Mouse (Mus musculus) heart, adult 2 months (tissue): Measurements from ENCODE around the gene Slc7a8. TPM values are rescaled to one million over a fixed set of nuclear protein-coding genes. Genes with fewer than 3 reads are reported as not detected.

Experiments used
- DNase-seq, 2 experiments: peaks; one replicate each; pipeline ENCODE4 v3.0.0; 2021
- H3K27ac ChIP-seq: fragments of 200-600 bp; 2 replicates; pipeline ENCODE4 v1.8.1; 2022
- H3K27me3 ChIP-seq: fragments of 200-500 bp; 2 replicates; pipeline ENCODE4 v1.6.1; 2012; ENCODE audit warnings: mild to moderate bottlenecking, low read length, inconsistent platforms, mixed read lengths; ENCODE audit not compliant: control insufficient read depth, insufficient read depth
- H3K36me3 ChIP-seq: fragments of 200-500 bp; 2 replicates; pipeline ENCODE4 v1.6.1; 2012; ENCODE audit warnings: low read length, inconsistent platforms; ENCODE audit not compliant: control insufficient read depth, insufficient read depth
- H3K4me1 ChIP-seq: fragments of 200-500 bp; 2 replicates; pipeline ENCODE4 v1.6.1; 2011; ENCODE audit warnings: low read length; ENCODE audit not compliant: control insufficient read depth, insufficient read depth
- H3K4me3 ChIP-seq: fragments of 200-600 bp; 2 replicates; pipeline ENCODE4 v1.8.1; 2022
- H3K79me2 ChIP-seq: fragments of 200-500 bp; replicated peaks from 2 replicates; pipeline ENCODE4 v1.6.1; 2012; ENCODE audit warnings: mild to moderate bottlenecking, inconsistent platforms, low read length, moderate library complexity, mixed read lengths; ENCODE audit not compliant: control insufficient read depth, insufficient read depth
- H3K9ac ChIP-seq: fragments of 200-500 bp; 2 replicates; pipeline ENCODE4 v1.6.1; 2012; ENCODE audit warnings: low read depth, mild to moderate bottlenecking, control low read depth, inconsistent platforms, low read length, mixed read lengths
- CTCF ChIP-seq: fragments of 200-600 bp; IDR thresholded peaks from 2 replicates; pipeline ENCODE4 v1.8.1; 2022; ENCODE audit warnings: antibody characterized with exemption, mild to moderate bottlenecking, moderate library complexity
- EP300 ChIP-seq: fragments of 200-500 bp; IDR thresholded peaks from 2 replicates; pipeline ENCODE4 v1.6.1; 2011; ENCODE audit warnings: low read depth, low read length, control low read depth; ENCODE audit not compliant: insufficient read depth
- POLR2A ChIP-seq: fragments of 200-500 bp; IDR thresholded peaks from 2 replicates; pipeline ENCODE4 v1.6.1; 2011; ENCODE audit warnings: mild to moderate bottlenecking, low read depth, low read length, control low read depth; ENCODE audit not compliant: insufficient read depth
- WGBS: fragments of 180-500 bp; shearing (Covaris S2); methylation state at CpG from one replicate; pipeline ENCODE4 v1.1.7; 2018; 5-methylcytosine and 5-hydroxymethylcytosine counted together
- intact Hi-C: fragments of 180-260 bp; cut with DNase I; formaldehyde crosslinking; loops from one replicate; pipeline ENCODE4 v1.15.1; 2025
- polyA plus RNA-seq: library from polyadenylated mRNA; depleted of rRNA; stranded (reverse); fragments of >200 nt; gene quantifications from 2 replicates; pipeline ENCODE4 v1.2.3, GENCODE M21; 2012
- total RNA-seq, 2 experiments: library from RNA; stranded (reverse); gene quantifications; 2 replicates each; pipeline ENCODE4 v1.2.3; 2021

Gene Slc7a8
- total and polyA plus RNA-seq, 3 experiments = 2.6 to 3.3 (median 2.7) TPM

- WGBS = 96% methylated on average over 1 of the region's 1 CpGs
- Histone ChIP-seq H3K36me3 (no peaks in the 10 kb centered on the region), H3K27ac (no peak overlapping the region), H3K9ac (no peak overlapping the region), H3K4me3 (no peak overlapping the region), H3K79me2 (no peaks in the 10 kb centered on the region), H3K27me3 (no peaks in the 10 kb centered on the region), H3K4me1 (no peaks in the 10 kb centered on the region)
- no peak for DNase-seq
- TF ChIP-seq CTCF (no peak), POLR2A (no peak), EP300 (no peak)
- intact Hi-C loops = no loop called here
Measured at GRCm38 (mm10) chr14:54795901-54796300, 14.2 kb upstream of the Slc7a8 start.

DNA sequence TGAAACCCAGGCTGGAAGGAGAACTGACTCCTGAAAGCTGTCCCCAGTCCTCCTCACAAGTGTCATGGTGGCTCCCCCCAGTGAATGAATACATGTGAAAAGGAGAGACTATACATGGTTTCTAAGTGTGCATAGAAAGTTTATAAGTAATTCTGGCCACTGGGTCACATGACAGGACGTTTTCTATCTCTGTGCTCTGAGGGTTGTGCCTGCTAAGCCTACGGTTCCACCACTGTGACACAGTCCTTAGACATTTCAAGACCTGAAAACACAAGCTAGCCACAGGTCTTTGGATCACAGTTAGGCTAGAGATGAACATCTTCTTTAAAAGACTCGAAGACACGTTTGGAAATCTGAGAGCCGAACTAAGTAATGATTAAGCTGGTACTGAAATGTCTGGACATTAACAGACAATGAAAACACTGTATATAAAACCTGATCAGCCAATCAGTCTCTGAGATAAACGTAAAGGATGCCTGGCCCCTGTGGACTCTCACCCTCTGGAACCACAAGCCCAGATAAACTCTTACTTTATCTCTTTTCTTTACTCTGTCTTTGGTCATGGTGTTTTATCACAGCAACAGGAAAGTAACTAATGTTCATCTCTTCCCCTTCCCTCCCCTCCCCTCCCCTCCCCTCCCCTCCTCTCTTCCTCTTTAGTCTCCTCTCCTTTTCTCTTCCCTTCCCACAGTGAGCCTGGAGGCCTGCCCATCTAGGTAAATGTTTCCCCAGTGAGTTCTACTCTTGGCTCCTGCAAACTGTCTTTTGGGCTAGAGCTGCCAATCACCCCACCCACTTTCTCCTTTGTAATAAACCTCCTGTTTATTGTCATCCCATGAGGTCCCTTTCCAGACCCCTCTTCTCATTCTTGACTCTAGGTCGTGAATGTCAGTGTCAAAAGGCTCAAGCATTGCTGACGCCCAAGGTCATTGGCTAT lies 12.4 kb upstream of the Slc7a8 start:
- Histone ChIP-seq H3K4me1 (no peaks in the 10 kb centered on the region), H3K9ac (no peak overlapping the region), H3K27ac (no peak overlapping the region), H3K27me3 (no peaks in the 10 kb centered on the region), H3K79me2 (no peaks in the 10 kb centered on the region), H3K4me3 (no peak overlapping the region), H3K36me3 (no peaks in the 10 kb centered on the region)
- no peak for DNase-seq
- intact Hi-C loops = no loop called here
- TF ChIP-seq CTCF (no peak), EP300 (no peak), POLR2A (no peak)
- WGBS = 70% methylated on average over 8 of the region's 8 CpGs

DNA sequence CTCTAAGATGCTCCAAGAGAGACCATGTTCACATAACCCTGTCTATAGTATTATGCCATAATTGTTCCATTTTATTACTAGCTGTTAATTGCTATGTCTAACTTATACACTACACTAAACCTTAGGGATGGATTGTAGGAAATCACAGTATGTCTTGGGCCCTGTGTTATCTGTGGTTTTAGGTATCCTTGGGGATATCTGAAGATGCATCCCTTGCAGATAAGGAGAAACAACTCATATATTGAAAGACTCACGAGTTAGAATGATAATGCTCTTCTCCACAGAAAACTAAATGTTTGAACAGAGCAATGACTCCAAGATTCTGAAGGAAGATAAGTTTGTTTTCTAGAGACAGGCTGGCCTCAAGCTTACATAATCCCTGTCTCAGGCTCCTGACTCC lies 11.6 kb upstream of the Slc7a8 start:
- intact Hi-C loops = no loop called here
- Histone ChIP-seq H3K27ac (no peak overlapping the region), H3K27me3 (no peaks in the 10 kb centered on the region), H3K9ac (no peak overlapping the region), H3K4me3 (no peak overlapping the region), H3K79me2 (no peaks in the 10 kb centered on the region), H3K4me1 (no peaks in the 10 kb centered on the region), H3K36me3 (no peaks in the 10 kb centered on the region)
- WGBS = 39% methylated on average over 1 of the region's 1 CpGs
- DNase-seq = no peak
- no peak for TF ChIP-seq EP300
- no peak for TF ChIP-seq POLR2A
- no peak for TF ChIP-seq CTCF

DNA sequence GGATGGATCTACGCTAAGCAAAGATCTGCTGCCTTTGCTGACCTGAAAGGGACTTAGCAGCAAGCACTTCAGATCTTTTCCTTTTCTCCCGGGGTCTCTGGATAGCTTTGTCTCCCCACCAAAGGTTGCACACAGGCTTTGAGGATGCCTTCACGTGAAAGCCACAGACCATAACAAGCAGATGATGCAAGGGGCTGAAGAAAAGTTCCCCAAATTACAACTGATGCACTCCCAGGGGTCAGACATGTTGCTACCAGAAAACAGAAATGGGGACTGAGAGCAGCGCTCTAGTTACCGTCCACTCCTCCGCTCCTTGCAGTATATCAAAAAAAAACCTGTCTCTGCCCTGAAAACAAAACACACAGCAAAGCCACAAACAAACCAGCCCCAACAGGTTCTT lies 10.4 kb upstream of the Slc7a8 start:
- intact Hi-C loops = no loop called here
- H3K79me2 ChIP-seq = no peaks in the 10 kb centered on the region

GRCm38 (mm10) chr14:54788231-54788630 lies 6.5 kb upstream of the Slc7a8 start:
- H3K27me3 ChIP-seq = no peaks in the 10 kb centered on the region
- intact Hi-C loops = no loop called here
- WGBS = 85% methylated on average over 5 of the region's 5 CpGs
- H3K79me2 ChIP-seq = no peaks in the 10 kb centered on the region
- no peaks in the 10 kb centered on the region for H3K36me3 ChIP-seq
- no peak for DNase-seq
- no peaks in the 10 kb centered on the region for H3K4me1 ChIP-seq
- no peak overlapping the region for H3K27ac ChIP-seq
- H3K9ac ChIP-seq = no peak overlapping the region
- no peak overlapping the region for H3K4me3 ChIP-seq
- TF ChIP-seq CTCF (no peak), POLR2A (no peak), EP300 (no peak)

More for the DNA sequence above, 10.4 kb upstream of the Slc7a8 start:
- Histone ChIP-seq H3K27ac (no peak overlapping the region), H3K4me3 (no peak overlapping the region), H3K27me3 (no peaks in the 10 kb centered on the region), H3K36me3 (no peaks in the 10 kb centered on the region), H3K4me1 (no peaks in the 10 kb centered on the region), H3K9ac (no peak overlapping the region)
- DNase-seq = no peak
- WGBS = 75% methylated on average over 6 of the region's 6 CpGs
- no peak for TF ChIP-seq POLR2A
- TF ChIP-seq EP300 = no peak
- TF ChIP-seq CTCF = no peak

DNA sequence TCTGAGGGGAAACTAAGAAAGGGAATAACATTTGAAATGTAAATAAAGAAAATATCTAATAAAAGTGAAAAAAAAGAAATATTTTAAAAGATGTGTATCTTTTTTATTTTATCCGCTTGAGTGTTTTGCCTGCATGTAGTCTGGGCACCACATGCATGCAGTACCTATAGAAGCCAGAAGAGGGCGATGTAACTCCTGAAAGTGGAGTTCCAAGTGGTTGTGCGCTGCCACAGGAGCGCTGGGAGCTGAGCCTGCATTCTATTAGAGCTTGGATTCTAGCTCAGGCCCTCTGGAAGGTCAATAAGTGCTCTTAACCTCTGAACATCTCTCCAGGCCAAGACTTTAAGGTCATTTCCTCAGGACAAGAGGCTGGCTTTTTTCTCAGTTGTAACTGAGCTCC lies 5.5 kb upstream of the Slc7a8 start:
- H3K27me3 ChIP-seq = no peaks in the 10 kb centered on the region
- no peaks in the 10 kb centered on the region for H3K36me3 ChIP-seq
- intact Hi-C loops = loop anchor here (2.0 kb wide), 1 partner anchor 72 kb away; no protein-coding TSS in a partner anchor
- H3K79me2 ChIP-seq = no peaks in the 10 kb centered on the region
- 65% methylated on average over 4 of the region's 4 CpGs for WGBS
- TF ChIP-seq EP300 (no peak), POLR2A (no peak), CTCF (peak; percentile 56)
- no peak overlapping the region for H3K9ac ChIP-seq
- no peaks in the 10 kb centered on the region for H3K4me1 ChIP-seq
- no peak overlapping the region for H3K27ac ChIP-seq
- DNase-seq = no peak
- no peak overlapping the region for H3K4me3 ChIP-seq
